Mouse (Mus musculus) neural tube, embryonic 11.5 days (tissue): Measurements from ENCODE around the gene Vamp9. TPM values are rescaled to one million over a fixed set of nuclear protein-coding genes. Genes with fewer than 3 reads are reported as not detected.

Source experiments
- ATAC-seq: fragments of 200-750 bp; cut with Nextera tagmentation; 2 replicates; pipeline ENCODE4 v1.8.0; 2017; ENCODE audit warnings: moderate number of reproducible peaks, mild to moderate bottlenecking, moderate TSS enrichment, moderate library complexity; ENCODE audit not compliant: insufficient read depth, low FRiP score, low TSS enrichment
- DNase-seq: peaks from one replicate; pipeline ENCODE4 v3.0.0-alpha.2; 2015; ENCODE audit warnings: low spot score
- H3K27ac ChIP-seq: fragments of 300-500 bp; sonication (generic); 2 replicates; pipeline ENCODE4 v1.5.1; 2014; ENCODE audit warnings: low read depth, mild to moderate bottlenecking, low read length
- H3K27me3 ChIP-seq: fragments of 300-500 bp; sonication (generic); 2 replicates; pipeline ENCODE4 v1.6.1; 2014; ENCODE audit warnings: mild to moderate bottlenecking, low read length, mixed read lengths; ENCODE audit not compliant: control insufficient read depth, insufficient read depth
- H3K36me3 ChIP-seq: fragments of 300-500 bp; sonication (generic); 2 replicates; pipeline ENCODE4 v1.6.1; 2014; ENCODE audit warnings: mild to moderate bottlenecking, low read length, moderate library complexity, mixed read lengths; ENCODE audit not compliant: control insufficient read depth, insufficient read depth
- H3K4me1 ChIP-seq: fragments of 300-500 bp; sonication (generic); 2 replicates; pipeline ENCODE4 v1.6.1; 2014; ENCODE audit warnings: low read length, mixed read lengths; ENCODE audit not compliant: control insufficient read depth, insufficient read depth
- H3K4me2 ChIP-seq: fragments of 300-500 bp; sonication (generic); 2 replicates; pipeline ENCODE4 v1.6.1; 2014; ENCODE audit warnings: low read depth, mild to moderate bottlenecking, moderate library complexity
- H3K4me3 ChIP-seq: fragments of 300-500 bp; sonication (generic); 2 replicates; pipeline ENCODE4 v1.5.1; 2014; ENCODE audit warnings: low read depth, low read length
- H3K9ac ChIP-seq: fragments of 300-500 bp; sonication (generic); 2 replicates; pipeline ENCODE4 v1.6.1; 2014; ENCODE audit warnings: mild to moderate bottlenecking, low read length
- H3K9me3 ChIP-seq: fragments of 300-500 bp; sonication (generic); 2 replicates; pipeline ENCODE4 v1.6.1; 2016; ENCODE audit warnings: low read length; ENCODE audit not compliant: control insufficient read depth
- WGBS: fragments of 180-500 bp; shearing (Covaris S2); extraction: QIAGEN DNeasy Blood & Tissue Kit; methylation state at CpG from one replicate; pipeline ENCODE4 v1.1.7; 2014; 5-methylcytosine and 5-hydroxymethylcytosine counted together
- polyA plus RNA-seq: library from polyadenylated mRNA; unstranded; fragments of >200 nt; fragmentation: Nextera tagmentation; extraction: Ambion mirVana; gene quantifications from 2 replicates; pipeline ENCODE4 v1.2.1, GENCODE M21; 2014

The Vamp9 gene
- polyA plus RNA-seq, 1 experiment from 2014 or later, result not detected

GRCm38 (mm10) chr5:99927951-99928350, 21.9 kb downstream of the Vamp9 start:
- no peak overlapping the region for H3K9ac ChIP-seq
- H3K4me2 ChIP-seq, result no peak overlapping the region
- ATAC-seq (no peak), DNase-seq (peak; percentile 45)
- H3K4me3 ChIP-seq, result no peak overlapping the region
- H3K9me3 ChIP-seq, result no peaks in the 10 kb centered on the region
- H3K4me1 ChIP-seq, result no peaks in the 10 kb centered on the region
- no peak overlapping the region for H3K27ac ChIP-seq
- H3K36me3 ChIP-seq, result no peaks in the 10 kb centered on the region
- 48% methylated on average over 4 of the region's 4 CpGs for WGBS
- H3K27me3 ChIP-seq, result no peaks in the 10 kb centered on the region

GRCm38 (mm10) chr5:99931910-99932309, 25.9 kb downstream of the Vamp9 start:
- Histone ChIP-seq H3K27me3 (no peaks in the 10 kb centered on the region), H3K27ac (no peak overlapping the region), H3K9ac (no peak overlapping the region), H3K9me3 (no peaks in the 10 kb centered on the region), H3K4me3 (no peak overlapping the region), H3K4me2 (no peak overlapping the region), H3K4me1 (no peaks in the 10 kb centered on the region), H3K36me3 (no peaks in the 10 kb centered on the region)
- ATAC-seq (no peak), DNase-seq (no peak)
- WGBS, result 87% methylated on average over 6 of the region's 6 CpGs

- 83% methylated on average over 3 of the region's 3 CpGs for WGBS
- H3K4me1 ChIP-seq, result no peaks in the 10 kb centered on the region
- no peak overlapping the region for H3K4me2 ChIP-seq
- H3K9me3 ChIP-seq, result 0 out of 2 replicates have a peak, but pooled peaks cover under 1% of the 10 kb centered on the region
- H3K36me3 ChIP-seq, result no peaks in the 10 kb centered on the region
- no peak overlapping the region for H3K27ac ChIP-seq
- H3K27me3 ChIP-seq, result no peaks in the 10 kb centered on the region
- H3K4me3 ChIP-seq, result no peak overlapping the region
- ATAC-seq (no peak), DNase-seq (no peak)
- no peak overlapping the region for H3K9ac ChIP-seq
These were observed 33.4 kb downstream of the Vamp9 start for GRCm38 (mm10) chr5:99939440-99939839.

GRCm38 (mm10) chr5:99941273-99941672, 35.2 kb downstream of the Vamp9 start:
- no peaks in the 10 kb centered on the region for H3K36me3 ChIP-seq

GRCm38 (mm10) chr5:99941776-99942502, 35.9 kb downstream of the Vamp9 start:
- H3K9me3 ChIP-seq, result peaks cover 5% of the 10 kb centered on the region; the same call in 1 of the 2 replicates
- H3K4me3 ChIP-seq, result no peak overlapping the region
- no peaks in the 10 kb centered on the region for H3K36me3 ChIP-seq
- no peak overlapping the region for H3K4me2 ChIP-seq
- no peaks in the 10 kb centered on the region for H3K27me3 ChIP-seq
- WGBS, result 54% methylated on average over 10 of the region's 10 CpGs
- no peak overlapping the region for H3K27ac ChIP-seq
- DNase-seq, result no peak
- H3K4me1 ChIP-seq, result no peaks in the 10 kb centered on the region
- no peak for ATAC-seq
- H3K9ac ChIP-seq, result no peak overlapping the region

More at GRCm38 (mm10) chr5:99941273-99941672, 35.2 kb downstream of the Vamp9 start:
- H3K9ac ChIP-seq, result no peak overlapping the region
- H3K27ac ChIP-seq, result no peak overlapping the region
- no peaks in the 10 kb centered on the region for H3K4me1 ChIP-seq
- peaks cover 5% of the 10 kb centered on the region; the same call in 1 of the 2 replicates for H3K9me3 ChIP-seq
- no peak for ATAC-seq
- DNase-seq, result no peak
- no peaks in the 10 kb centered on the region for H3K27me3 ChIP-seq
- 83% methylated on average over 10 of the region's 10 CpGs for WGBS
- no peak overlapping the region for H3K4me2 ChIP-seq
- H3K4me3 ChIP-seq, result no peak overlapping the region

GRCm38 (mm10) chr5:99952513-99952912, 46.5 kb downstream of the Vamp9 start:
- no peak for ATAC-seq
- no peak overlapping the region for H3K27ac ChIP-seq
- no peak overlapping the region for H3K4me2 ChIP-seq
- H3K4me1 ChIP-seq, result no peaks in the 10 kb centered on the region; the same call in 1 of the 2 replicates
- no peaks in the 10 kb centered on the region for H3K27me3 ChIP-seq
- H3K9me3 ChIP-seq, result no peaks in the 10 kb centered on the region
- no peak overlapping the region for H3K9ac ChIP-seq
- DNase-seq, result no peak
- no peak overlapping the region for H3K4me3 ChIP-seq
- no peaks in the 10 kb centered on the region for H3K36me3 ChIP-seq
- WGBS, result 89% methylated on average over 5 of the region's 5 CpGs

- no peaks in the 10 kb centered on the region for H3K9me3 ChIP-seq
- DNase-seq (peak; percentile 29), ATAC-seq (no peak; the same call in 1 of the 2 replicates)
- H3K4me3 ChIP-seq, result no peak overlapping the region
- no peaks in the 10 kb centered on the region; the same call in 1 of the 2 replicates for H3K4me1 ChIP-seq
- H3K9ac ChIP-seq, result no peak overlapping the region
- H3K27me3 ChIP-seq, result no peaks in the 10 kb centered on the region
- H3K4me2 ChIP-seq, result no peak overlapping the region
- H3K36me3 ChIP-seq, result 0 out of 2 replicates have a peak, but pooled peaks cover 2% of the 10 kb centered on the region
- H3K27ac ChIP-seq, result no peak overlapping the region
- WGBS, result 26% methylated on average over 1 of the region's 1 CpGs
These were observed 47.8 kb downstream of the Vamp9 start for GRCm38 (mm10) chr5:99953883-99954282.

GRCm38 (mm10) chr5:99958666-99959065, 52.6 kb downstream of the Vamp9 start:
- DNase-seq (no peak), ATAC-seq (no peak)
- 95% methylated on average over 1 of the region's 1 CpGs for WGBS
- Histone ChIP-seq H3K4me2 (no peak overlapping the region), H3K27ac (no peak overlapping the region), H3K36me3 (peaks cover 6% of the 10 kb centered on the region; the same call in 1 of the 2 replicates), H3K27me3 (no peaks in the 10 kb centered on the region), H3K9ac (no peak overlapping the region), H3K9me3 (no peaks in the 10 kb centered on the region), H3K4me1 (no peaks in the 10 kb centered on the region; the same call in 1 of the 2 replicates), H3K4me3 (no peak overlapping the region)
